Mouse (Mus musculus) lung, postnatal 0 days (tissue): ENCODE results near the gene Hist2h2ac.

Experiments used
- CTCF ChIP-seq: IDR thresholded peaks from 2 replicates; pipeline ENCODE4 v1.5.1; 2016; ENCODE audit warnings: antibody characterized with exemption, mild to moderate bottlenecking
- EP300 ChIP-seq: IDR thresholded peaks from 2 replicates; pipeline ENCODE4 v1.6.1; 2016; ENCODE audit warnings: antibody characterized with exemption, mild to moderate bottlenecking, control low read depth

DNA sequence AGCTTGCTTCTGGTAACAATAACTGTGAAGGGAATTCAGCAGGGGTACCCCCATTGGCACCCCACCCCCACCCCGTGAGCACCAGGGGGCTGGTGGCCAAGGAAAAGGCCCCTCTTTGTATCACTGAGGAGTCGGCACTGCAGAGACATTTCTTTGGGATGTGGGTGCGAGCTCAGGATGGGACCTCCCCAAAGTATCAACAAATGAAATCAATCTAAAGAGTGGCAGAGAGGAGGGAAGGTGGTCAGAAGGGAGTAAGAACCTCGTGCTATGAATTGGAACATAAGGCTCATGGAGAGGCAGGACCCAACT is 28.3 kb upstream of the Hist2h2ac start:
- TF ChIP-seq EP300, result no peak
- TF ChIP-seq CTCF, result no peak
